Mouse (Mus musculus) right cerebral cortex, adult 2 months (tissue): ENCODE measurements at regions not wholly inside any gene's neighbourhood (a gene's known extent, or its start where the extent isn't known, plus 50 kb on each side); places are given as distances from the start of the nearest gene placed in this dataset.

Experiments
- DNase-seq, 2 experiments: peaks; one replicate each; pipeline ENCODE4 v3.0.0; 2021 to 2022; ENCODE audit warnings: low spot score in 2 of 2

- DNase-seq = no peak
Observed at GRCm38 (mm10) chr8:79828763-79829542, 117.3 kb downstream of the Anapc10 start.

- DNase-seq = no peak
Observed at GRCm38 (mm10) chr8:79829543-79829890, 117.9 kb downstream of the Anapc10 start.

GRCm38 (mm10) chr8:79829941-79830633 is 118.5 kb downstream of the Anapc10 start:
- DNase-seq = no peak

GRCm38 (mm10) chr8:79838961-79839360 is 127.3 kb downstream of the Anapc10 start:
- no peak for DNase-seq

GRCm38 (mm10) chr8:79849982-79850514 is 138.4 kb downstream of the Anapc10 start:
- DNase-seq = no peak

- peak; percentile 5 to 17 for DNase-seq
Observed at GRCm38 (mm10) chr8:79850519-79850918, 138.9 kb downstream of the Anapc10 start.

- DNase-seq = no peak
Observed at GRCm38 (mm10) chr8:79872416-79873077, 160.9 kb downstream of the Anapc10 start.

- DNase-seq = no peak
Observed at GRCm38 (mm10) chr8:79907971-79908370, 149.8 kb downstream of the Hhip start.
